Mouse (Mus musculus): ENCODE data around the gene G2e3. TPM values are rescaled to one million over a fixed set of nuclear protein-coding genes. Genes with fewer than 3 reads are reported as not detected.

G2e3 gene
- 26.3 and 27.0 TPM in 2 replicates for polyA plus RNA-seq (2015; fragmentation: Nextera tagmentation; extraction: Ambion mirVana)

DNA sequence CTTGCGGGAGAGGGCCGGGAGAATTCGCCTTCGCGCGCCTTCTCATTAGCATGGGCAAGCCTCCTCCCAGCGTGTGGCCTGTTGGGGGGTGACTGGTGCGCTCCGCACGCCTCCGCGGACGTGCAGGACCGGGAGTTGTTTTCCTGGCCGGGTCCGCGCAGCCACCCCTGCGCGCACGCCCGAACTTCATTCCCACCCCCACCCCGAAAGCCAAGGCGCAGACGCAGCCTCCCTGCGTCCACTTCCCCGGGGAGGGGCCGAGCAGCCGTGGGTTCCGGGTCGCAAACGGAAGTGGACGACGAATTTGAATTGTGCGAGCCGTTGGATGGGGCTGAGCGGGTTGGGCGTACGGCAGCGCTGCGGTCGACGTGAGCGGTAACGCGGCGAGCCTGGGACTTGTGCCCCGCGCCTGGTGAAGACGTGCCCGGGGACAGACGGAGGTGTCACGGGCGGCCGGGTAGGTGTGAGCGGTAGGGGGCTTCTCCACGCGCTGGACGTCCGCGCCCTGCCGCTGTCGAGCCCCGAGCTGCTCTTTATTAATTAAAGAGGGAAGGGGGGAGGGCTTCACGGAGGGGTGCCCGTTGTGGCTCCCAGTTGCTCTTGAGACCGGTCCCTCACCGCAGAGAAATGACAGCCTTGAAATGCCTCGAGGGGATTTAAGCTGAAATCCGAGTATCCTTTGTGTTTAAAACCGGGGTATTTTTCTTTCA lies at the start of gene G2e3:
Gene G2e3, plus strand, starts transcription at position 74 of the 710 bp plus-strand sequence.
- peaks cover 10% of the 10 kb centered on the region for H3K4me1 ChIP-seq (ENCODE audit: control insufficient read depth, insufficient read depth, low read length)
- H3K9ac ChIP-seq (ENCODE audit: low read length), result peak within 1 kb of the TSS; percentile 96
- under 1% methylated on average over 70 of the region's 70 CpGs for WGBS
- H3K9me3 ChIP-seq (replicated peaks; ENCODE audit: control insufficient read depth, low read length), result no peaks in the 10 kb centered on the region
- H3K4me3 ChIP-seq (replicated peaks; ENCODE audit: low read length), result peak within 1 kb of the TSS; percentile 93
- H3K27me3 ChIP-seq (ENCODE audit: control insufficient read depth, insufficient read depth, low read length), result no peaks in the 10 kb centered on the region
- peak within 1 kb of the TSS; percentile 74 for H3K4me2 ChIP-seq (ENCODE audit: low read depth, low read length)
- peak within 1 kb of the TSS; percentile 96 for H3K27ac ChIP-seq (ENCODE audit: low read length)
- peak; percentile 97 for ATAC-seq (ENCODE audit: insufficient read depth, low FRiP score)
- H3K36me3 ChIP-seq (ENCODE audit: control insufficient read depth, insufficient read depth, low read length), result no peaks in the 10 kb centered on the region; the same call in 1 of the 2 replicates

DNA sequence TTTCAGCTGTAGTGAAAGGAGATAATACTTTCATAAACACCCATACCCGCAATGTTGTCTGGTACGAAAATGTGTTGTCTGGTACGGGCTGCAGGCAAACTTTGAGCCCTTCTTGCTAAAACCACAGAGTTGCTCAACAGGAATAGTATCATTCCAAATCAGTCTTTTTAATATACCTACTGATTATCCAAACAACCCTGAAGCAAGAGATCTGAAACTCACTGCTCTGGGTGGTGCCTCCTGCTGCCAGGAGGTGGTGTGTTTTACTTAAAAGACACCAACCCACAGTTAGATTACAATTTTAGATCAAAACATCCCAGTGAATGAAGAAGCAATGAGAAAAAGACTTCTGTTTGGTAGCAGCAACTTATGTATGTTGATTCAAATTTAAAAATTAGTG lies 24.3 kb upstream of the G2e3 start:
- no peak for ATAC-seq (ENCODE audit: insufficient read depth, low FRiP score)
- H3K4me1 ChIP-seq (ENCODE audit: control insufficient read depth, insufficient read depth, low read length), result no peaks in the 10 kb centered on the region
- H3K9me3 ChIP-seq (replicated peaks; ENCODE audit: control insufficient read depth, low read length), result no peaks in the 10 kb centered on the region
- no peak overlapping the region for H3K4me3 ChIP-seq (replicated peaks; ENCODE audit: low read length)
- WGBS, result 75% methylated on average over 3 of the region's 3 CpGs
- H3K36me3 ChIP-seq (ENCODE audit: control insufficient read depth, insufficient read depth, low read length), result no peaks in the 10 kb centered on the region
- no peaks in the 10 kb centered on the region for H3K27me3 ChIP-seq (ENCODE audit: control insufficient read depth, insufficient read depth, low read length)
- H3K27ac ChIP-seq (ENCODE audit: low read length), result no peak overlapping the region
- H3K4me2 ChIP-seq (ENCODE audit: low read depth, low read length), result no peak overlapping the region
- H3K9ac ChIP-seq (ENCODE audit: low read length), result no peak overlapping the region

DNA sequence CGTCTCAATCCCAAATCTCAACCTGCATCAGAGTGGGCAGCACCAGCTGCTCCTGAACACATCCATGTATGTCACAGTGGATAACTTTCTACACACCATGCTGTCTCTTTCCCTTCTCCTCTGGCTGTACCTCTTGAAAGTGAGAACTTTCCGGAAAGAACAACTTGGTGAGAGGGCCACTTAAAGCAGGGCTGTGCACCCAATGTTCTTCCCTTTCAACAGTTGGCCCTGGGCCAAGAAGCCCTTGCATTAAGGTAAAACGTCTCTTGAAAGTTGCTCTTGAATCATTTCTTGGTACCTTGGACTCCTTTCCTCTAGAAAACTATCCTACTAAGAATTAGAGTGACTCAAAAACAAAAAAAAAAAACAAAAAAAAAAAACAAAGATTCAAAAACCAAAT lies 21.0 kb upstream of the G2e3 start:
- H3K9ac ChIP-seq (ENCODE audit: low read length), result no peak overlapping the region
- H3K4me2 ChIP-seq (ENCODE audit: low read depth, low read length), result no peak overlapping the region
- H3K36me3 ChIP-seq (ENCODE audit: control insufficient read depth, insufficient read depth, low read length), result no peaks in the 10 kb centered on the region
- no peak overlapping the region for H3K27ac ChIP-seq (ENCODE audit: low read length)
- no peak overlapping the region for H3K4me3 ChIP-seq (replicated peaks; ENCODE audit: low read length)
- WGBS, result 73% methylated on average over 3 of the region's 3 CpGs
- no peaks in the 10 kb centered on the region for H3K9me3 ChIP-seq (replicated peaks; ENCODE audit: control insufficient read depth, low read length)
- no peaks in the 10 kb centered on the region for H3K27me3 ChIP-seq (ENCODE audit: control insufficient read depth, insufficient read depth, low read length)
- ATAC-seq (ENCODE audit: insufficient read depth, low FRiP score), result no peak
- H3K4me1 ChIP-seq (ENCODE audit: control insufficient read depth, insufficient read depth, low read length), result no peaks in the 10 kb centered on the region

DNA sequence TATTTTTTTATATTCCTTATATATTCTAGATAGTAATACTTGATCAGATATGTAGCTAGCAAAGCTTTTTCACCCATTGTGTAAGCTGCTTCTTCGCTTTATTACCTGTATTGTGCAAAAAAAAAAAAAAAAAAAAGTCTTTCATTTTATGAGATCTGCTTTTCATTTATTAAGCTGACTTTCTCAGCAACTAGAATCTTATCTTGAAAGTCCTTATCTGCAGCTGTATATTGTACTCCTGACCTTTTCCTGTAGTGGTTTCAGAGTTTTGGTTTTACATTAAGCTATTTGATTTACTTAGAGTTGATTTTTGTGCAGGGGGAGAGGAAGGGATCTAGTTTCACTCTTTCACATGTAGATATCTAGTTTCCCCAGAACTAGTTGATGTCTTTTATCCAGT lies 10.8 kb upstream of the G2e3 start:
- 85% methylated on average over 1 of the region's 1 CpGs for WGBS

DNA sequence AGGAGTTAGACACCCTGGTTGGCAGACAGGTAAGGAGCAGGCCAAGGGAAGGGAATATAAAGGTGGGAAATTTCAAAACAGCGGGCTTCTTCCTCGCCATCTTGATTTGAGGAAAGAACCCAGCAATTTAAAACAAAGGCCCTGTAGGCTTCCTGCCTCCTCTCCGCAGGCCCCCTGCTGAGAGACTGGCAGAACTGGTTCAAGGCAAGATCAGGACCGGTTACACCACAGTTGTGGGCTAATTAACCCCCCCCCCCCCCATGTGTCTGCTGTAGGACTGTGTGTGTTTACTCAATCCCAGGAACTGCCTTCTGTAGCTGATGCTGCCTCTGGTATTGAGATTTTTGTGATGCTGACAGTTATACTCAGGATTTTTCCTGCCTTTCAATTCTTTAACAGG lies 1.7 kb upstream of the G2e3 start:
- Histone ChIP-seq H3K36me3 (ENCODE audit: control insufficient read depth, insufficient read depth, low read length) (no peaks in the 10 kb centered on the region), H3K27ac (ENCODE audit: low read length) (no peak overlapping the region), H3K4me2 (ENCODE audit: low read depth, low read length) (no peak overlapping the region), H3K4me3 (replicated peaks; ENCODE audit: low read length) (no peak overlapping the region), H3K27me3 (ENCODE audit: control insufficient read depth, insufficient read depth, low read length) (no peaks in the 10 kb centered on the region), H3K9me3 (replicated peaks; ENCODE audit: control insufficient read depth, low read length) (no peaks in the 10 kb centered on the region), H3K4me1 (ENCODE audit: control insufficient read depth, insufficient read depth, low read length) (peaks cover 10% of the 10 kb centered on the region), H3K9ac (ENCODE audit: low read length) (no peak overlapping the region)
- ATAC-seq (ENCODE audit: insufficient read depth, low FRiP score), result peak; percentile 65; the same call in 1 of the 2 replicates
- WGBS, result 37% methylated on average over 4 of the region's 4 CpGs

More for the DNA sequence above, 10.8 kb upstream of the G2e3 start:
- H3K27me3 ChIP-seq (ENCODE audit: control insufficient read depth, insufficient read depth, low read length), result no peaks in the 10 kb centered on the region
- no peak for ATAC-seq (ENCODE audit: insufficient read depth, low FRiP score)
- no peak overlapping the region for H3K4me3 ChIP-seq (replicated peaks; ENCODE audit: low read length)
- no peak overlapping the region for H3K4me2 ChIP-seq (ENCODE audit: low read depth, low read length)
- H3K36me3 ChIP-seq (ENCODE audit: control insufficient read depth, insufficient read depth, low read length), result no peaks in the 10 kb centered on the region
- H3K9me3 ChIP-seq (replicated peaks; ENCODE audit: control insufficient read depth, low read length), result no peaks in the 10 kb centered on the region
- H3K9ac ChIP-seq (ENCODE audit: low read length), result no peak overlapping the region
- no peaks in the 10 kb centered on the region for H3K4me1 ChIP-seq (ENCODE audit: control insufficient read depth, insufficient read depth, low read length)
- H3K27ac ChIP-seq (ENCODE audit: low read length), result no peak overlapping the region

DNA sequence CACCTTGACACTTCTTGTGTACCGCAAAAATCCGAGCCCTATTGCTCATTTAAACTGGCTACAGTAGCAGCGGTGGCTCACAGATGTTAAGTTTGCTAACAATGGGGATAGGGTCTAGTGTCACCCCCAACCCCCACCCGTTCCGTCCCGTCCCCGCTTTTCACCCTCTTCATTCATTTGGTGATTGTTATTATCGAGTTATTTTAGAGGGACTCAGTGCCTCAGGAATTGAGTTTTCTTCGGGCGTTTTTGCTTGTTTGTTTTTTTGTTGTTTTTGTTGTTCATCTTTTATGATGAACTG lies 787 bp downstream of the G2e3 start:
- peak overlapping the region; percentile 74 for H3K4me2 ChIP-seq (ENCODE audit: low read depth, low read length)
- H3K27me3 ChIP-seq (ENCODE audit: control insufficient read depth, insufficient read depth, low read length), result no peaks in the 10 kb centered on the region
- H3K27ac ChIP-seq (ENCODE audit: low read length), result peak overlapping the region; percentile 96
- ATAC-seq (ENCODE audit: insufficient read depth, low FRiP score), result no peak
- peaks cover 2% of the 10 kb centered on the region; the same call in 1 of the 2 replicates for H3K36me3 ChIP-seq (ENCODE audit: control insufficient read depth, insufficient read depth, low read length)
- peak overlapping the region; percentile 96 for H3K9ac ChIP-seq (ENCODE audit: low read length)
- peaks cover 10% of the 10 kb centered on the region for H3K4me1 ChIP-seq (ENCODE audit: control insufficient read depth, insufficient read depth, low read length)
- WGBS, result under 1% methylated on average over 10 of the region's 10 CpGs
- peak overlapping the region; percentile 93 for H3K4me3 ChIP-seq (replicated peaks; ENCODE audit: low read length)
- no peaks in the 10 kb centered on the region for H3K9me3 ChIP-seq (replicated peaks; ENCODE audit: control insufficient read depth, low read length)

DNA sequence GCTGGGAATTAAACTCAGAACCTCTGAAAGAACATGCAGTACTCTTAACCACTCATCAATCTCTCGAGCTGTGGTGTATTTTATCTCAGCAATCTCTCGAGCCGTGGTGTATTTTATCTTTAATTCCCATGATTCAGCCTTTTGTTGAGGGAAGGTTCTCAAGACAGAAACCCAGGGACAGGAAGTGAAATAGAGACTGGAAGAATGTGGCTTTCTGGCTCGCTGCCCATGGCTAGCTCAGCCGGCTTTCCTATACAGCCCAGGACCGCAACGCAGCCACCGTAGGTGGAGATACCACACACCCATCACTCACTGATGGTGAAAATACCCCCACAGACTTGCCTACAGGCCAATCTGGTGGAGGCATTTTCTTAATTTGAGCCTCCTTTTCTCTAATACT lies 7.4 kb downstream of the G2e3 start:
- no peak overlapping the region for H3K9ac ChIP-seq (ENCODE audit: low read length)
- WGBS, result 69% methylated on average over 8 of the region's 8 CpGs
- ATAC-seq (ENCODE audit: insufficient read depth, low FRiP score), result no peak
- no peak overlapping the region for H3K4me3 ChIP-seq (replicated peaks; ENCODE audit: low read length)
- H3K27ac ChIP-seq (ENCODE audit: low read length), result no peak overlapping the region
- H3K4me1 ChIP-seq (ENCODE audit: control insufficient read depth, insufficient read depth, low read length), result peaks cover 6% of the 10 kb centered on the region; the same call in 1 of the 2 replicates
- H3K4me2 ChIP-seq (ENCODE audit: low read depth, low read length), result no peak overlapping the region
- no peaks in the 10 kb centered on the region for H3K27me3 ChIP-seq (ENCODE audit: control insufficient read depth, insufficient read depth, low read length)
- H3K9me3 ChIP-seq (replicated peaks; ENCODE audit: control insufficient read depth, low read length), result no peaks in the 10 kb centered on the region
- peaks cover 13% of the 10 kb centered on the region for H3K36me3 ChIP-seq (ENCODE audit: control insufficient read depth, insufficient read depth, low read length)

DNA sequence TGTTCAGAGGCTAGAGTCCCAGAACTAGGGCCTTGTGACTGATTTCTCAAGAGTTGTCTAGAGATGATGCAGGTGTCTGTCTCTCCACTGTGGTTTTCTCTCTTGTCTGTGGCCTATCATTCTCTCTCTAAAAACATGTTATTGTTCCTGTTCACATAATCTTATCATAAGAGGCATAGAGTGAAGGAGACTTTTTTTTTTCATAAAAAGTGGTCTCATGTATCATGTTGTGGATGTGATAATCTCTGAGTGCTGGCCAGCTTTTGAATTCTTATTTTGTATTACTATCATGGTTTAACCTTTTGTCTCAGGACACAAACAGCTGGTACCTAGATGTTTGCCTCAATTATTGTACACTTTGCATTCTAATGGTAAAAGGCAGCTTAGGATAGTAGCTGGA lies 13.4 kb downstream of the G2e3 start:
- Histone ChIP-seq H3K4me1 (ENCODE audit: control insufficient read depth, insufficient read depth, low read length) (no peaks in the 10 kb centered on the region), H3K36me3 (ENCODE audit: control insufficient read depth, insufficient read depth, low read length) (peaks cover 19% of the 10 kb centered on the region), H3K9ac (ENCODE audit: low read length) (no peak overlapping the region), H3K27me3 (ENCODE audit: control insufficient read depth, insufficient read depth, low read length) (no peaks in the 10 kb centered on the region), H3K27ac (ENCODE audit: low read length) (no peak overlapping the region), H3K9me3 (replicated peaks; ENCODE audit: control insufficient read depth, low read length) (no peaks in the 10 kb centered on the region), H3K4me2 (ENCODE audit: low read depth, low read length) (no peak overlapping the region), H3K4me3 (replicated peaks; ENCODE audit: low read length) (no peak overlapping the region)
- no peak for ATAC-seq (ENCODE audit: insufficient read depth, low FRiP score)

DNA sequence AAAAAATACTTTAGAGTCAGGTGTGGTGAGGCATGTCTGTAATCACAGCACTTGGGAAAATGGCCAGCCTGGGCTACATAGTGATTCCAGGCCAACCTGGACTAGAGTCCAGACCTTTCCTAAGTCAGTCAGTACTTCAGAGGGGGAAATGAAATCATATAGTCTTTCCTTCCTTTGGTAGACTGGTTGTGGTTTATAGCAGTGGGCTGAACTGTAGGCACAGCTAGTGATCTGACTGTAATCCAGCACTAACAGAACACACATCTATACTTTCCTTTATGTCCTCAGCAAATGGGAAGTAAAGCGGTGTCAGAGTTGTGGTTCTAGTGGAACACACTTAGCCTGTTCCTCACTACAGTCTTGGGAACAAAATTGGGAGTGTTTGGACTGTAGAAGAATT lies 15.0 kb downstream of the G2e3 start:
- H3K27me3 ChIP-seq (ENCODE audit: control insufficient read depth, insufficient read depth, low read length), result no peaks in the 10 kb centered on the region
- H3K9me3 ChIP-seq (replicated peaks; ENCODE audit: control insufficient read depth, low read length), result no peaks in the 10 kb centered on the region
- no peak overlapping the region for H3K4me3 ChIP-seq (replicated peaks; ENCODE audit: low read length)
- no peak overlapping the region for H3K27ac ChIP-seq (ENCODE audit: low read length)
- no peak overlapping the region for H3K9ac ChIP-seq (ENCODE audit: low read length)
- H3K36me3 ChIP-seq (ENCODE audit: control insufficient read depth, insufficient read depth, low read length), result peaks cover 16% of the 10 kb centered on the region
- ATAC-seq (ENCODE audit: insufficient read depth, low FRiP score), result no peak
- no peaks in the 10 kb centered on the region for H3K4me1 ChIP-seq (ENCODE audit: control insufficient read depth, insufficient read depth, low read length)
- WGBS, result 100% methylated on average over 1 of the region's 1 CpGs
- no peak overlapping the region for H3K4me2 ChIP-seq (ENCODE audit: low read depth, low read length)
